Mouse (Mus musculus): Measurements from ENCODE around the gene Sdk2.

DNA sequence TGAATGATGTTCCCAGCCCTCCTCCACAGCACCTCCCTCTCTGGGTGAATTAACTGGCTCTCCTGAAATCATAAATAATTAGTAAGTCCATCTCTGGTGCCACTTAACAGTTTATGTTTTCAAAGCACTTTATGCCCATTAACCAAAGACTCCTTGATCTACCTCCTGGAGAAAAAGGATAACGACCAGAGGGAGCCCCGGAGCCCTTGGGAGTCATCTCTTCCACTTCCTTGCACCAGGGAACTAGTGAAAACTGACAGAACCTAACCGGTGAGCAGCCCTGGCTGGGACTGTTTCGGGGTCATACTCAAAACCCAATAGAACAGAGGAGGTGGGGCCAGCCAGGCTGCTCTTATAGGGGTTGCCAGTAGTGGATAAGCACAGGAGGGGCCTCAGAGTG, 22.5 kb downstream of the Sdk2 start:
- TF ChIP-seq POLR2A (IDR thresholded peaks at IDR 0.05; ENCODE audit: extremely low read depth, insufficient read depth, low read length) = no peak
- no peak for TF ChIP-seq CTCF (IDR thresholded peaks at IDR 0.05; ENCODE audit: extremely low read depth, insufficient read depth, low read length)

Data from cortical plate, adult 2 months (tissue).